Mouse (Mus musculus): ENCODE results near the gene Kcnn1. TPM values are rescaled to one million over a fixed set of nuclear protein-coding genes. Genes with fewer than 3 reads are reported as not detected.
A peak's percentile ranks its signal among the peaks of the same experiment; 100 is the strongest.

Kcnn1 gene
- polyA plus RNA-seq (2014; fragmentation: Nextera tagmentation; extraction: Ambion mirVana): 9.0 and 13.4 TPM in 2 replicates

- Histone ChIP-seq H3K4me3 (ENCODE audit: low read depth, low read length) (peak within 1 kb of the TSS; percentile 54), H3K9ac (ENCODE audit: low read length) (peak within 1 kb of the TSS; percentile 79), H3K27ac (ENCODE audit: low read depth, low read length) (peak within 1 kb of the TSS; percentile 96), H3K36me3 (ENCODE audit: control insufficient read depth, insufficient read depth, low read length) (no peaks in the 10 kb centered on the region), H3K4me2 (ENCODE audit: low read depth, low read length, severe bottlenecking) (peak within 1 kb of the TSS; percentile 97), H3K4me1 (replicated peaks; ENCODE audit: control insufficient read depth, insufficient read depth, low read length) (peaks cover 25% of the 10 kb centered on the region), H3K27me3 (ENCODE audit: control insufficient read depth, insufficient read depth, low read length) (peaks cover 7% of the 10 kb centered on the region), H3K9me3 (ENCODE audit: control insufficient read depth, low read length) (no peaks in the 10 kb centered on the region)
- ATAC-seq (replicated peaks; ENCODE audit: low FRiP score): no peak
- under 1% methylated on average over 55 of the region's 55 CpGs for WGBS
- peak; percentile 80 for DNase-seq (ENCODE audit: low spot score)
These were observed at the start of gene Kcnn1 for GRCm38 (mm10) chr8:70862824-70863641. Gene Kcnn1, minus strand, starts transcription at chr8:70863258.

- Histone ChIP-seq H3K36me3 (ENCODE audit: control insufficient read depth, insufficient read depth, low read length) (peaks cover 21% of the 10 kb centered on the region), H3K9ac (ENCODE audit: low read length) (no peak overlapping the region), H3K27me3 (ENCODE audit: control insufficient read depth, insufficient read depth, low read length) (no peaks in the 10 kb centered on the region), H3K4me1 (replicated peaks; ENCODE audit: control insufficient read depth, insufficient read depth, low read length) (0 out of 2 replicates have a peak, but pooled peaks cover 3% of the 10 kb centered on the region), H3K4me3 (ENCODE audit: low read depth, low read length) (no peak overlapping the region), H3K27ac (ENCODE audit: low read depth, low read length) (no peak overlapping the region), H3K4me2 (ENCODE audit: low read depth, low read length, severe bottlenecking) (no peak overlapping the region), H3K9me3 (ENCODE audit: control insufficient read depth, low read length) (no peaks in the 10 kb centered on the region)
- DNase-seq (ENCODE audit: low spot score) (no peak), ATAC-seq (replicated peaks; ENCODE audit: low FRiP score) (no peak)
- WGBS: 84% methylated on average over 5 of the region's 5 CpGs
These were observed 48.5 kb upstream of the Kcnn1 start for GRCm38 (mm10) chr8:70911596-70911995.

GRCm38 (mm10) chr8:70907518-70907917 lies 44.5 kb upstream of the Kcnn1 start:
- no peak overlapping the region for H3K4me3 ChIP-seq (ENCODE audit: low read depth, low read length)
- H3K27me3 ChIP-seq (ENCODE audit: control insufficient read depth, insufficient read depth, low read length): no peaks in the 10 kb centered on the region
- H3K4me1 ChIP-seq (replicated peaks; ENCODE audit: control insufficient read depth, insufficient read depth, low read length): 0 out of 2 replicates have a peak, but pooled peaks cover 3% of the 10 kb centered on the region
- ATAC-seq (replicated peaks; ENCODE audit: low FRiP score): no peak
- H3K36me3 ChIP-seq (ENCODE audit: control insufficient read depth, insufficient read depth, low read length): peaks cover 2% of the 10 kb centered on the region; the same call in 1 of the 2 replicates
- H3K9ac ChIP-seq (ENCODE audit: low read length): no peak overlapping the region
- no peaks in the 10 kb centered on the region for H3K9me3 ChIP-seq (ENCODE audit: control insufficient read depth, low read length)
- DNase-seq (ENCODE audit: low spot score): no peak
- 99% methylated on average over 2 of the region's 2 CpGs for WGBS
- no peak overlapping the region for H3K4me2 ChIP-seq (ENCODE audit: low read depth, low read length, severe bottlenecking)
- H3K27ac ChIP-seq (ENCODE audit: low read depth, low read length): no peak overlapping the region

DNA sequence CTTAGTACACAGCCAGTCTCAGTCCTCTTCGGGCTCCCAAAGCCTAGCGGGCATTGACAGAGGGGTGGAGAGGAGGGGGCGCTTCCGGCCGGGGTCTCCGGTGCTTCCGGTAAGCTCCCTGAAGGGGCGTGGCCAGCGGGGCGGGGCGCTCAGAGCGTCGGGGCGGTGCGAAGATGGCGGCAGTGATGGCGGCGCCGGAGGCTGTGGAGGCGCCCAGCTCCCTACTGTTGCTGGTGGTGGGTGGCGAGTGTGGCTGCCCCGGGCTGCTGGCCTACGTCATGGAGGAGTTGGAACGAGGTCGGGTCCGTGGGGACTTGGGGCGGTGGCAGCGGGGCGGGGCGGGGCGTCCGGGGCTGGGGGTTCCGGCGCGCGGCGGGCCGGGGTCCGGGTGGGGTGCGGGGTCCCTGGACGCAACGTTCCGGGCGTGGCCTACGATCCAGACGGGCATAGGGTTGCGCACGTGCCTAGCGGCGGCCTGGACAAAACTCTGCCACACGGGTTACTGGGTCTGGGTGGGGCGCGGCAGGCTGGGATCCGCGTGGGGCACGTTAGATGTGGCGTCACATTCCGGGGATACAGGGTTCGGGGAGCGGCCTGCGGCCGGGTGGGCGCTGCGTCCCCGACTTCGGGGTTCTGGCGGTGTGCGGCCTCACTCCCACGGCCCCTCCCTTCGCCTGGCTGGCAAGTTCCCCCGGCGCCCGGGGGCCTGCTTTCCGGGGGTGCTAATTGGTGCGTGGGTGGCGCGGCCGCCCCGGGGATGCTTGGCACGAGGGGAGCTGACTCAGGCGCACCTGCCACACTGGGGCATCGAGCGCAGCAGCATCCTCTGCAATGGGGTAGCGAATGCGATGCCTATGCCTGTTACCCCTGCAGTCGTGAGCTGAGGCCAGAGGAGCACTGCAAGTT lies 43.0 kb upstream of the Kcnn1 start, which contains the start of gene Map1s:
Map1s (plus strand) TSS at position 102 of the 906 bp plus-strand sequence.
- peak within 1 kb of the TSS; percentile 76 for H3K27ac ChIP-seq (ENCODE audit: low read depth, low read length)
- peak within 1 kb of the TSS; percentile 90 for H3K9ac ChIP-seq (ENCODE audit: low read length)
- ATAC-seq (replicated peaks; ENCODE audit: low FRiP score): peak; percentile 94
- peak; percentile 96 for DNase-seq (ENCODE audit: low spot score)
- under 1% methylated on average over 81 of the region's 86 CpGs for WGBS
- no peaks in the 10 kb centered on the region for H3K9me3 ChIP-seq (ENCODE audit: control insufficient read depth, low read length)
- H3K4me2 ChIP-seq (ENCODE audit: low read depth, low read length, severe bottlenecking): peak within 1 kb of the TSS; percentile 94
- H3K4me1 ChIP-seq (replicated peaks; ENCODE audit: control insufficient read depth, insufficient read depth, low read length): 0 out of 2 replicates have a peak, but pooled peaks cover 3% of the 10 kb centered on the region
- H3K4me3 ChIP-seq (ENCODE audit: low read depth, low read length): peak within 1 kb of the TSS; percentile 95
- 0 out of 2 replicates have a peak, but pooled peaks cover 2% of the 10 kb centered on the region for H3K36me3 ChIP-seq (ENCODE audit: control insufficient read depth, insufficient read depth, low read length)
- H3K27me3 ChIP-seq (ENCODE audit: control insufficient read depth, insufficient read depth, low read length): no peaks in the 10 kb centered on the region

- Histone ChIP-seq H3K27me3 (ENCODE audit: control insufficient read depth, insufficient read depth, low read length) (no peaks in the 10 kb centered on the region), H3K4me1 (replicated peaks; ENCODE audit: control insufficient read depth, insufficient read depth, low read length) (0 out of 2 replicates have a peak, but pooled peaks cover 3% of the 10 kb centered on the region), H3K4me3 (ENCODE audit: low read depth, low read length) (peak overlapping the region; percentile 95), H3K9ac (ENCODE audit: low read length) (peak overlapping the region; percentile 90), H3K4me2 (ENCODE audit: low read depth, low read length, severe bottlenecking) (peak overlapping the region; percentile 94), H3K36me3 (ENCODE audit: control insufficient read depth, insufficient read depth, low read length) (no peaks in the 10 kb centered on the region), H3K9me3 (ENCODE audit: control insufficient read depth, low read length) (no peaks in the 10 kb centered on the region), H3K27ac (ENCODE audit: low read depth, low read length) (peak overlapping the region; percentile 76)
- DNase-seq (ENCODE audit: low spot score) (no peak), ATAC-seq (replicated peaks; ENCODE audit: low FRiP score) (peak; percentile 31)
- WGBS: 18% methylated on average over 8 of the region's 8 CpGs
These were observed 42.4 kb upstream of the Kcnn1 start for GRCm38 (mm10) chr8:70905463-70905830.

DNA sequence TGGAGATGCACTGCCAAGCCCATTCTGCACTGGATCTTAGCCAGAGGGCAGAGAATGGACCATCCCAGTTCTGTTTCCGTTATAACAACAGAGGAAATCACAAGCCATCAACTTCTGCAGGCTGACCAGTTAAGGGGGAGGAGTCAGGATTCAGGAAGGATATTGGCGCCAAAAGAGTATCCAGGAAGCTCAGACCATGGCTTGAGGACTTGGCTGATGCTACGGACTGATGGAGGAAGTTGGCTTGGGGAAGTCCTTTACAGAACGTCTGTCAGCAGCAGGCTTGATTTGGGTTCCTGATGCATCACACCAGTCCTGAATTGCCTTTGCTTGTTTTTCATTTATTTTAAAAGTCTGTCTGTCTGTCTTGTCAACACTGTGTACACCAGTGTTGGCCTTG lies 41.5 kb upstream of the Kcnn1 start:
- no peaks in the 10 kb centered on the region for H3K36me3 ChIP-seq (ENCODE audit: control insufficient read depth, insufficient read depth, low read length)
- no peaks in the 10 kb centered on the region for H3K27me3 ChIP-seq (ENCODE audit: control insufficient read depth, insufficient read depth, low read length)
- 0 out of 2 replicates have a peak, but pooled peaks cover 3% of the 10 kb centered on the region for H3K4me1 ChIP-seq (replicated peaks; ENCODE audit: control insufficient read depth, insufficient read depth, low read length)
- ATAC-seq (replicated peaks; ENCODE audit: low FRiP score): no peak
- H3K4me3 ChIP-seq (ENCODE audit: low read depth, low read length): no peak overlapping the region
- no peak for DNase-seq (ENCODE audit: low spot score)
- H3K9me3 ChIP-seq (ENCODE audit: control insufficient read depth, low read length): no peaks in the 10 kb centered on the region
- no peak overlapping the region for H3K9ac ChIP-seq (ENCODE audit: low read length)
- H3K27ac ChIP-seq (ENCODE audit: low read depth, low read length): no peak overlapping the region
- WGBS: 68% methylated on average over 4 of the region's 4 CpGs
- H3K4me2 ChIP-seq (ENCODE audit: low read depth, low read length, severe bottlenecking): no peak overlapping the region

- Histone ChIP-seq H3K9me3 (ENCODE audit: control insufficient read depth, low read length) (no peaks in the 10 kb centered on the region), H3K36me3 (ENCODE audit: control insufficient read depth, insufficient read depth, low read length) (no peaks in the 10 kb centered on the region), H3K27me3 (ENCODE audit: control insufficient read depth, insufficient read depth, low read length) (no peaks in the 10 kb centered on the region), H3K4me1 (replicated peaks; ENCODE audit: control insufficient read depth, insufficient read depth, low read length) (0 out of 2 replicates have a peak, but pooled peaks cover 3% of the 10 kb centered on the region), H3K4me2 (ENCODE audit: low read depth, low read length, severe bottlenecking) (no peak overlapping the region), H3K4me3 (ENCODE audit: low read depth, low read length) (no peak overlapping the region), H3K9ac (ENCODE audit: low read length) (no peak overlapping the region), H3K27ac (ENCODE audit: low read depth, low read length) (no peak overlapping the region)
- no peak for ATAC-seq (replicated peaks; ENCODE audit: low FRiP score)
- no peak for DNase-seq (ENCODE audit: low spot score)
These were observed 40.5 kb upstream of the Kcnn1 start for GRCm38 (mm10) chr8:70903582-70903981.

GRCm38 (mm10) chr8:70903112-70903511 lies 40.1 kb upstream of the Kcnn1 start:
- ATAC-seq (replicated peaks; ENCODE audit: low FRiP score) (no peak), DNase-seq (ENCODE audit: low spot score) (no peak)
- no peak overlapping the region for H3K4me2 ChIP-seq (ENCODE audit: low read depth, low read length, severe bottlenecking)
- H3K9ac ChIP-seq (ENCODE audit: low read length): no peak overlapping the region
- H3K4me3 ChIP-seq (ENCODE audit: low read depth, low read length): no peak overlapping the region
- no peak overlapping the region for H3K27ac ChIP-seq (ENCODE audit: low read depth, low read length)
- H3K36me3 ChIP-seq (ENCODE audit: control insufficient read depth, insufficient read depth, low read length): no peaks in the 10 kb centered on the region
- H3K27me3 ChIP-seq (ENCODE audit: control insufficient read depth, insufficient read depth, low read length): no peaks in the 10 kb centered on the region
- peaks cover 6% of the 10 kb centered on the region for H3K4me1 ChIP-seq (replicated peaks; ENCODE audit: control insufficient read depth, insufficient read depth, low read length)
- no peaks in the 10 kb centered on the region for H3K9me3 ChIP-seq (ENCODE audit: control insufficient read depth, low read length)
- 64% methylated on average over 3 of the region's 4 CpGs for WGBS

Measured in forebrain, embryonic 11.5 days (tissue).